Mouse (Mus musculus) liver, embryonic 14.5 days (tissue): Measurements from ENCODE around the gene Dnah10.

ENCODE experiments used
- CTCF ChIP-seq: IDR thresholded peaks from 2 replicates; pipeline ENCODE4 v1.5.1; 2016; ENCODE audit warnings: antibody characterized with exemption, low read depth, control low read depth
- EP300 ChIP-seq: IDR thresholded peaks from 2 replicates; pipeline ENCODE4 v1.6.1; 2016; ENCODE audit warnings: antibody characterized with exemption, low read depth

- TF ChIP-seq EP300 (no peak), CTCF (no peak)
Observed at GRCm38 (mm10) chr5:124724997-124725396, at the start of gene Dnah10.
